In genomic region chr13:43558959-43559358, GRCm38 (mm10) we compare ENCODE assay signal across 8 mouse cellular contexts. TPM values are rescaled to one million over a fixed set of nuclear protein-coding genes. Genes with fewer than 3 reads are reported as not detected.
DNase-seq lines count a peak whose midpoint lies in the region; ATAC-seq lines count a peak whose summit lies in the region.

No protein-coding gene starts in this region.

- no peak for ATAC-seq in heart, embryonic 13.5 days (ENCODE audit: extremely low read depth, insufficient number of reproducible peaks, low FRiP score, low TSS enrichment)
- no peak for ATAC-seq in hindbrain, embryonic 11.5 days (ENCODE audit: low FRiP score)

- peak overlapping the region; percentile 90 for H3K9ac ChIP-seq in heart, embryonic 13.5 days
- H3K9ac ChIP-seq in hindbrain, embryonic 11.5 days (ENCODE audit: low read depth, low read length): no peak overlapping the region

- no peaks in the 10 kb centered on the region for H3K27me3 ChIP-seq in heart, embryonic 13.5 days (replicated peaks)
- no peaks in the 10 kb centered on the region; the same call in 1 of the 2 replicates for H3K27me3 ChIP-seq in hindbrain, embryonic 11.5 days (ENCODE audit: control insufficient read depth, insufficient read depth, low read length)
- peaks cover 46% of the 10 kb centered on the region for H3K27me3 ChIP-seq in midbrain, embryonic 10.5 days (ENCODE audit: low read depth, poor library complexity, severe bottlenecking)

- 29% methylated on average over 6 of the region's 6 CpGs for whole genome bisulfite sequencing in heart, embryonic 13.5 days
- WGBS in hindbrain, embryonic 11.5 days: 44% methylated on average over 6 of the region's 6 CpGs
- WGBS in midbrain, embryonic 10.5 days: 47% methylated on average over 6 of the region's 6 CpGs

- H3K4me3 ChIP-seq in heart, embryonic 13.5 days: peak overlapping the region; percentile 87
- peak overlapping the region; percentile 77 for H3K4me3 ChIP-seq in hindbrain, embryonic 11.5 days (ENCODE audit: low read depth, low read length)
- H3K4me3 ChIP-seq in midbrain, embryonic 10.5 days: peak overlapping the region; percentile 82

- peaks cover 14% of the 10 kb centered on the region for H3K36me3 ChIP-seq in heart, embryonic 13.5 days
- H3K36me3 ChIP-seq in hindbrain, embryonic 11.5 days (ENCODE audit: control insufficient read depth, insufficient read depth, low read length): no peaks in the 10 kb centered on the region
- H3K36me3 ChIP-seq in midbrain, embryonic 10.5 days: peaks cover 6% of the 10 kb centered on the region

- no peak for DNase-seq in heart, adult 9 months (ENCODE audit: low spot score in 2 of 2)
- DNase-seq in Muller cell, postnatal 12 days (ENCODE audit: inconsistent ontology term): peak; percentile 9
- DNase-seq in hindbrain, embryonic 11.5 days (ENCODE audit: low spot score): no peak
- DNase-seq in midbrain, embryonic 10.5 days (ENCODE audit: low spot score): no peak
- no peak for DNase-seq in embryo, embryonic 10 days (ENCODE audit: low spot score)
- DNase-seq in spleen, adult 12 weeks (ENCODE audit: low spot score): no peak
- DNase-seq in frontal cortex, postnatal 14 days (ENCODE audit: low spot score in 2 of 2): no peak

- peak overlapping the region; percentile 78 for H3K4me2 ChIP-seq in heart, embryonic 13.5 days
- peak overlapping the region; percentile 81 for H3K4me2 ChIP-seq in hindbrain, embryonic 11.5 days (replicated peaks; ENCODE audit: low read depth, low read length)

- H3K27ac ChIP-seq in heart, embryonic 13.5 days (replicated peaks): no peak overlapping the region
- no peak overlapping the region for H3K27ac ChIP-seq in hindbrain, embryonic 11.5 days (ENCODE audit: low read depth, low read length)
- H3K27ac ChIP-seq in midbrain, embryonic 10.5 days (replicated peaks): no peak overlapping the region

- no peaks in the 10 kb centered on the region for H3K9me3 ChIP-seq in heart, embryonic 13.5 days
- H3K9me3 ChIP-seq in hindbrain, embryonic 11.5 days (ENCODE audit: control insufficient read depth, low read length): no peaks in the 10 kb centered on the region
- H3K9me3 ChIP-seq in midbrain, embryonic 10.5 days (replicated peaks): no peaks in the 10 kb centered on the region

- H3K4me1 ChIP-seq in heart, embryonic 13.5 days: peaks cover 30% of the 10 kb centered on the region
- H3K4me1 ChIP-seq in hindbrain, embryonic 11.5 days (replicated peaks; ENCODE audit: control insufficient read depth, insufficient read depth, low read length): no peaks in the 10 kb centered on the region
- peaks cover 31% of the 10 kb centered on the region for H3K4me1 ChIP-seq in midbrain, embryonic 10.5 days

RNA-seq across cellular contexts. Expression of gene Mcur1, which starts 1.0 kb away (rescaled TPM):
- polyA plus RNA-seq in heart, embryonic 13.5 days (2015; fragmentation: Nextera tagmentation; extraction: Ambion mirVana): 14.1 and 14.6 TPM in 2 replicates
- 9.8 and 10.8 TPM in 2 replicates for polyA plus RNA-seq in hindbrain, embryonic 11.5 days (2014; fragmentation: Nextera tagmentation; extraction: Ambion mirVana)
- polyA plus RNA-seq in midbrain, embryonic 10.5 days (2016; fragmentation: Nextera tagmentation; extraction: Ambion mirVana): 8.1 and 10.4 TPM in 2 replicates

RNA-seq across cellular contexts. Expression of gene Rnf182, which starts 56.6 kb away (rescaled TPM):
- 1.8 and 2.4 TPM in 2 replicates for polyA plus RNA-seq in heart, embryonic 13.5 days (2015; fragmentation: Nextera tagmentation; extraction: Ambion mirVana)
- polyA plus RNA-seq in hindbrain, embryonic 11.5 days (2014; fragmentation: Nextera tagmentation; extraction: Ambion mirVana): 9.9 and 10.4 TPM in 2 replicates
- 6.9 and 7.7 TPM in 2 replicates for polyA plus RNA-seq in midbrain, embryonic 10.5 days (2016; fragmentation: Nextera tagmentation; extraction: Ambion mirVana)
